Mouse (Mus musculus) forebrain, embryonic 12.5 days (tissue): ENCODE data around the gene Thbs3. TPM values are rescaled to one million over a fixed set of nuclear protein-coding genes. Genes with fewer than 3 reads are reported as not detected.

Experiments used
- ATAC-seq: fragments of 200-750 bp; cut with Nextera tagmentation; 2 replicates; pipeline ENCODE4 v1.8.0; 2017; ENCODE audit warnings: moderate TSS enrichment; ENCODE audit not compliant: low FRiP score
- H3K27ac ChIP-seq: fragments of 300-500 bp; sonication (generic); 2 replicates; pipeline ENCODE4 v1.5.1; 2016; ENCODE audit warnings: mild to moderate bottlenecking
- H3K27me3 ChIP-seq: fragments of 300-500 bp; sonication (generic); 2 replicates; pipeline ENCODE4 v1.6.1; 2016; ENCODE audit warnings: mild to moderate bottlenecking
- H3K36me3 ChIP-seq: fragments of 300-500 bp; sonication (generic); replicated peaks from 2 replicates; pipeline ENCODE4 v1.6.1; 2016; ENCODE audit warnings: mild to moderate bottlenecking
- H3K4me1 ChIP-seq: fragments of 300-500 bp; sonication (generic); 2 replicates; pipeline ENCODE4 v1.6.1; 2016
- H3K4me2 ChIP-seq: fragments of 300-500 bp; sonication (generic); 2 replicates; pipeline ENCODE4 v1.6.1; 2016; ENCODE audit warnings: mild to moderate bottlenecking, moderate library complexity
- H3K4me3 ChIP-seq: fragments of 300-500 bp; sonication (generic); replicated peaks from 2 replicates; pipeline ENCODE4 v1.5.1; 2016; ENCODE audit warnings: mild to moderate bottlenecking
- H3K9ac ChIP-seq: fragments of 300-500 bp; sonication (generic); 2 replicates; pipeline ENCODE4 v1.6.1; 2016; ENCODE audit warnings: mild to moderate bottlenecking
- H3K9me3 ChIP-seq: fragments of 300-500 bp; sonication (generic); 2 replicates; pipeline ENCODE4 v1.6.1; 2016
- WGBS: fragments of 180-500 bp; shearing (Covaris S2); methylation state at CpG from one replicate; pipeline ENCODE4 v1.1.7; 2016; 5-methylcytosine and 5-hydroxymethylcytosine counted together
- polyA plus RNA-seq: library from polyadenylated mRNA; unstranded; fragments of >200 nt; fragmentation: Nextera tagmentation; extraction: Ambion mirVana; gene quantifications from 2 replicates; pipeline ENCODE4 v1.2.1, GENCODE M21; 2016

Gene Thbs3
- polyA plus RNA-seq, 1 experiment from 2014 or later, result 97.9 TPM

GRCm38 (mm10) chr3:89245688-89246171, 30.8 kb downstream of the Thbs3 start, which contains the start of gene Krtcap2:
Krtcap2 (plus strand) TSS chr3:89245966.
- Histone ChIP-seq H3K4me1 (peaks cover 54% of the 10 kb centered on the region), H3K9me3 (no peaks in the 10 kb centered on the region), H3K9ac (peak within 1 kb of the TSS; percentile 78), H3K36me3 (peaks cover 34% of the 10 kb centered on the region), H3K27ac (peak within 1 kb of the TSS; percentile 89), H3K4me2 (peak within 1 kb of the TSS; percentile 91), H3K4me3 (peak within 1 kb of the TSS; percentile 67), H3K27me3 (peaks cover 3% of the 10 kb centered on the region; the same call in 1 of the 2 replicates)
- ATAC-seq, result peak; percentile 45
- 4% methylated on average over 20 of the region's 20 CpGs for WGBS

GRCm38 (mm10) chr3:89246261-89247100, 31.5 kb downstream of the Thbs3 start, which contains the start of gene Trim46:
Trim46 (minus strand) TSS chr3:89246309.
- Histone ChIP-seq H3K9me3 (no peaks in the 10 kb centered on the region), H3K4me3 (peak within 1 kb of the TSS; percentile 67), H3K36me3 (peaks cover 26% of the 10 kb centered on the region), H3K9ac (peak within 1 kb of the TSS; percentile 78), H3K27ac (peak within 1 kb of the TSS; percentile 89), H3K27me3 (peaks cover 11% of the 10 kb centered on the region; the same call in 1 of the 2 replicates), H3K4me2 (peak within 1 kb of the TSS; percentile 91), H3K4me1 (peaks cover 62% of the 10 kb centered on the region)
- WGBS, result 1% methylated on average over 42 of the region's 42 CpGs
- peak; percentile 72 for ATAC-seq

- Histone ChIP-seq H3K4me1 (peaks cover 64% of the 10 kb centered on the region), H3K4me3 (peak overlapping the region; percentile 67), H3K4me2 (peak overlapping the region; percentile 91), H3K27me3 (peaks cover 20% of the 10 kb centered on the region; the same call in 1 of the 2 replicates), H3K27ac (no peak overlapping the region), H3K9ac (peak overlapping the region; percentile 78), H3K9me3 (no peaks in the 10 kb centered on the region), H3K36me3 (peaks cover 16% of the 10 kb centered on the region)
- no peak for ATAC-seq
- WGBS, result 91% methylated on average over 4 of the region's 4 CpGs
These were observed 32.5 kb downstream of the Thbs3 start for GRCm38 (mm10) chr3:89247466-89247865.

- Histone ChIP-seq H3K4me3 (no peak overlapping the region), H3K4me1 (peaks cover 36% of the 10 kb centered on the region)
These were observed 35.6 kb downstream of the Thbs3 start for GRCm38 (mm10) chr3:89250435-89251040.

GRCm38 (mm10) chr3:89251365-89251895, 36.5 kb downstream of the Thbs3 start:
- Histone ChIP-seq H3K4me2 (no peak overlapping the region), H3K27me3 (peaks cover 20% of the 10 kb centered on the region; the same call in 1 of the 2 replicates), H3K9me3 (no peaks in the 10 kb centered on the region), H3K4me1 (peaks cover 30% of the 10 kb centered on the region), H3K27ac (no peak overlapping the region), H3K4me3 (no peak overlapping the region), H3K9ac (no peak overlapping the region; the same call in 1 of the 2 replicates), H3K36me3 (peaks cover 16% of the 10 kb centered on the region)
- ATAC-seq, result no peak
- 9% methylated on average over 17 of the region's 17 CpGs for WGBS

More at GRCm38 (mm10) chr3:89250435-89251040, 35.6 kb downstream of the Thbs3 start:
- Histone ChIP-seq H3K9ac (no peak overlapping the region), H3K9me3 (no peaks in the 10 kb centered on the region), H3K4me2 (no peak overlapping the region), H3K36me3 (peaks cover 16% of the 10 kb centered on the region), H3K27ac (no peak overlapping the region), H3K27me3 (peaks cover 20% of the 10 kb centered on the region; the same call in 1 of the 2 replicates)
- 18% methylated on average over 7 of the region's 7 CpGs for WGBS
- no peak for ATAC-seq

GRCm38 (mm10) chr3:89254994-89255393, 40.0 kb downstream of the Thbs3 start:
- ATAC-seq, result no peak
- 92% methylated on average over 5 of the region's 5 CpGs for WGBS

GRCm38 (mm10) chr3:89256177-89256576, 41.2 kb downstream of the Thbs3 start:
- H3K4me3 ChIP-seq, result no peak overlapping the region
- no peak overlapping the region for H3K27ac ChIP-seq
- no peaks in the 10 kb centered on the region for H3K9me3 ChIP-seq
- no peak for ATAC-seq
- H3K4me2 ChIP-seq, result no peak overlapping the region
- WGBS, result 78% methylated on average over 5 of the region's 5 CpGs
- peaks cover 17% of the 10 kb centered on the region for H3K27me3 ChIP-seq
- peaks cover 5% of the 10 kb centered on the region for H3K4me1 ChIP-seq
- H3K9ac ChIP-seq, result no peak overlapping the region
- no peaks in the 10 kb centered on the region for H3K36me3 ChIP-seq

More at GRCm38 (mm10) chr3:89254994-89255393, 40.0 kb downstream of the Thbs3 start:
- Histone ChIP-seq H3K27me3 (peaks cover 24% of the 10 kb centered on the region), H3K4me1 (peaks cover 14% of the 10 kb centered on the region), H3K4me3 (no peak overlapping the region), H3K9ac (no peak overlapping the region), H3K4me2 (no peak overlapping the region), H3K36me3 (no peaks in the 10 kb centered on the region), H3K27ac (no peak overlapping the region), H3K9me3 (no peaks in the 10 kb centered on the region)

- no peak within 1 kb of the TSS for H3K4me3 ChIP-seq
- H3K27ac ChIP-seq, result no peak within 1 kb of the TSS
- H3K4me1 ChIP-seq, result no peaks in the 10 kb centered on the region
- 63% methylated on average over 7 of the region's 7 CpGs for WGBS
- ATAC-seq, result no peak
- H3K4me2 ChIP-seq, result no peak within 1 kb of the TSS
- H3K9me3 ChIP-seq, result no peaks in the 10 kb centered on the region
- peaks cover 5% of the 10 kb centered on the region; the same call in 1 of the 2 replicates for H3K27me3 ChIP-seq
- H3K9ac ChIP-seq, result no peak within 1 kb of the TSS
- H3K36me3 ChIP-seq, result no peaks in the 10 kb centered on the region
These were observed 44.1 kb downstream of the Thbs3 start, which contains the start of gene Dpm3 for GRCm38 (mm10) chr3:89259076-89259475. Dpm3 (plus strand) TSS chr3:89259358.

- H3K27ac ChIP-seq, result no peak overlapping the region
- 70% methylated on average over 3 of the region's 3 CpGs for WGBS
- H3K4me3 ChIP-seq, result no peak overlapping the region
- H3K4me1 ChIP-seq, result no peaks in the 10 kb centered on the region
- H3K9ac ChIP-seq, result no peak overlapping the region
- no peak overlapping the region for H3K4me2 ChIP-seq
- ATAC-seq, result no peak
- H3K27me3 ChIP-seq, result peaks cover 5% of the 10 kb centered on the region; the same call in 1 of the 2 replicates
- H3K36me3 ChIP-seq, result no peaks in the 10 kb centered on the region
- no peaks in the 10 kb centered on the region for H3K9me3 ChIP-seq
These were observed 45.2 kb downstream of the Thbs3 start for GRCm38 (mm10) chr3:89260211-89260610.

GRCm38 (mm10) chr3:89262417-89262816, 47.4 kb downstream of the Thbs3 start:
- Histone ChIP-seq H3K27ac (no peak overlapping the region), H3K4me1 (peaks cover 12% of the 10 kb centered on the region), H3K9me3 (no peaks in the 10 kb centered on the region), H3K36me3 (no peaks in the 10 kb centered on the region), H3K4me2 (no peak overlapping the region), H3K27me3 (peaks cover 3% of the 10 kb centered on the region; the same call in 1 of the 2 replicates), H3K4me3 (no peak overlapping the region), H3K9ac (no peak overlapping the region)
- ATAC-seq, result no peak
- WGBS, result 75% methylated on average over 10 of the region's 10 CpGs

GRCm38 (mm10) chr3:89266439-89266893, 51.5 kb downstream of the Thbs3 start:
- peak overlapping the region; percentile 68 for H3K27ac ChIP-seq
- H3K4me3 ChIP-seq, result peak overlapping the region; percentile 71
- H3K9ac ChIP-seq, result peak overlapping the region; percentile 83
- no peaks in the 10 kb centered on the region for H3K9me3 ChIP-seq
- no peaks in the 10 kb centered on the region; the same call in 1 of the 2 replicates for H3K36me3 ChIP-seq
- peaks cover 41% of the 10 kb centered on the region for H3K4me1 ChIP-seq
- H3K4me2 ChIP-seq, result peak overlapping the region; percentile 98
- peak; percentile 90 for ATAC-seq
- peaks cover 14% of the 10 kb centered on the region; the same call in 1 of the 2 replicates for H3K27me3 ChIP-seq
- WGBS, result under 1% methylated on average over 20 of the region's 20 CpGs
